Mouse (Mus musculus) adrenal gland, adult 2 months (tissue): Measurements from ENCODE around the gene Gm8693. TPM values are rescaled to one million over a fixed set of nuclear protein-coding genes. Genes with fewer than 3 reads are reported as not detected.
"Not testable (repeated sequence)": the region's sequence is repeated elsewhere in the genome, so short reads cannot be mapped to it uniquely, and the experiment has no call there.

ENCODE experiments used
- DNase-seq: peaks from one replicate; pipeline ENCODE4 v3.0.0; 2021
- long read RNA-seq: library from polyadenylated mRNA; stranded (forward); transcript quantifications from one replicate; pipeline ENCODE4 v2.0.0, GENCODE M21; 2021
- polyA plus RNA-seq: library from polyadenylated mRNA; depleted of rRNA; stranded (reverse); fragments of >200 nt; gene quantifications from 2 replicates; pipeline ENCODE4 v1.2.3, GENCODE M21; 2012; rRNA removed
- total RNA-seq, 2 experiments: library from RNA; stranded (reverse); gene quantifications; 2 replicates each; pipeline ENCODE4 v1.2.3; 2021

Gene Gm8693
- total RNA-seq (not detected), polyA plus RNA-seq (not detected in 2 replicates)
- long read RNA-seq, result 0 reads

- not testable (repeated sequence) for DNase-seq
Measured at GRCm38 (mm10) chr7:22692217-22692616, at the start of gene Gm8693. Gene Gm8693 (minus strand): TSS chr7:22692317.

- not testable (repeated sequence) for DNase-seq
Measured at GRCm38 (mm10) chr7:22719610-22720009, 27.5 kb upstream of the Gm8693 start, which contains the start of gene Gm4567. Gene Gm4567 (minus strand): TSS chr7:22719710.

GRCm38 (mm10) chr7:22657718-22658117 lies 34.4 kb downstream of the Gm8693 start, which contains the start of gene Vmn1r155:
Gene Vmn1r155 (plus strand): TSS chr7:22658018.
- not testable (repeated sequence) for DNase-seq

Other genes with a start within 250 kb of the Gm8693 start
- not detected for gene Gm10665, start 228.2 kb downstream of the Gm8693 start, total RNA-seq
- not detected in 2 replicates for gene Gm10665, start 228.2 kb downstream of the Gm8693 start, polyA plus RNA-seq
- not detected for gene Vmn1r151, start 192.6 kb downstream of the Gm8693 start, total RNA-seq
- gene Vmn1r151, start 192.6 kb downstream of the Gm8693 start, polyA plus RNA-seq, result not detected in 2 replicates
- not detected for gene Vmn1r152, start 169.3 kb downstream of the Gm8693 start, total RNA-seq
- gene Vmn1r152, start 169.3 kb downstream of the Gm8693 start, polyA plus RNA-seq, result not detected in 2 replicates
- not detected for gene Gm8677, start 157.4 kb downstream of the Gm8693 start, total RNA-seq
- gene Gm8677, start 157.4 kb downstream of the Gm8693 start, polyA plus RNA-seq, result not detected in 2 replicates
- not detected for gene Gm4201, start 127.0 kb downstream of the Gm8693 start, total RNA-seq
- gene Gm4201, start 127.0 kb downstream of the Gm8693 start, polyA plus RNA-seq, result not detected in 2 replicates
- not detected for gene Gm4565, start 104.2 kb downstream of the Gm8693 start, total RNA-seq
- not detected in 2 replicates for gene Gm4565, start 104.2 kb downstream of the Gm8693 start, polyA plus RNA-seq
- gene Vmn1r155, start 34.3 kb downstream of the Gm8693 start, total RNA-seq, result not detected
- gene Vmn1r155, start 34.3 kb downstream of the Gm8693 start, polyA plus RNA-seq, result not detected in 2 replicates
- gene Gm4567, start 27.4 kb upstream of the Gm8693 start, total RNA-seq, result not detected
- not detected in 2 replicates for gene Gm4567, start 27.4 kb upstream of the Gm8693 start, polyA plus RNA-seq
- gene Vmn1r157, start 69.4 kb upstream of the Gm8693 start, total RNA-seq, result not detected
- gene Vmn1r157, start 69.4 kb upstream of the Gm8693 start, polyA plus RNA-seq, result not detected in 2 replicates
- gene Vmn1r158, start 98.5 kb upstream of the Gm8693 start, total RNA-seq, result not detected
- gene Vmn1r158, start 98.5 kb upstream of the Gm8693 start, polyA plus RNA-seq, result not detected in 2 replicates
- gene Vmn1r159, start 151.3 kb upstream of the Gm8693 start, total RNA-seq, result not detected
- gene Vmn1r159, start 151.3 kb upstream of the Gm8693 start, polyA plus RNA-seq, result not detected in 2 replicates
- not detected for gene Vmn1r160, start 178.9 kb upstream of the Gm8693 start, total RNA-seq
- gene Vmn1r160, start 178.9 kb upstream of the Gm8693 start, polyA plus RNA-seq, result not detected in 2 replicates